Comparison of ENCODE assay signal across 21 mouse cellular contexts in genomic region chr11:103350711-103351315, GRCm38 (mm10).
"Had no signal": no experiment of that assay in that cellular context is flagged by ENCODE, and none has a peak within 500 bp of the region (broad histone marks: within the 10 kb centered on the region; RNA-seq: fewer than 3 reads in every experiment).

No protein-coding gene starts in this region.

- H3K27me3 ChIP-seq: liver, embryonic 12.5 days; lung, embryonic 15.5 days had no signal

- H3K9ac ChIP-seq: limb, embryonic 13.5 days; liver, embryonic 12.5 days; liver, embryonic 15.5 days; lung, embryonic 15.5 days; neural tube, embryonic 13.5 days had no signal

- H3K9me3 ChIP-seq: limb, embryonic 10.5 days; liver, embryonic 15.5 days; lung, embryonic 15.5 days; neural tube, embryonic 13.5 days had no signal

- H3K27ac ChIP-seq: kidney, postnatal 0 days; layer of hippocampus, adult 2 months; limb, embryonic 10.5 days; limb, embryonic 13.5 days; liver, embryonic 12.5 days; liver, embryonic 15.5 days; lung, embryonic 15.5 days; neural tube, embryonic 13.5 days had no signal

- H3K36me3 ChIP-seq: limb, embryonic 10.5 days; limb, embryonic 13.5 days; liver, embryonic 15.5 days; neural tube, embryonic 13.5 days had no signal

- H3K4me3 ChIP-seq: layer of hippocampus, adult 2 months; limb, embryonic 10.5 days; limb, embryonic 13.5 days; liver, embryonic 12.5 days; liver, embryonic 15.5 days; lung, embryonic 15.5 days; neural tube, embryonic 13.5 days had no signal

- DNase-seq: kidney, postnatal 25 days; layer of hippocampus, adult 9-11 months; liver; lung, adult 18-20 months; lung, postnatal 10 days; lung, postnatal 4 days; midbrain, embryonic 14.5 days; retina, postnatal 1 day; right cerebral cortex, postnatal 25 days; thymus, adult 2 months; thymus, postnatal 14 days; thymus, postnatal 4 days had no signal

- H3K4me2 ChIP-seq: limb, embryonic 13.5 days; liver, embryonic 12.5 days; liver, embryonic 15.5 days; lung, embryonic 15.5 days; midbrain, embryonic 11.5 days; neural tube, embryonic 13.5 days had no signal

- ATAC-seq: liver, embryonic 12.5 days had no signal
